Mouse (Mus musculus): ENCODE results near the gene Tesk1. TPM values are rescaled to one million over a fixed set of nuclear protein-coding genes. Genes with fewer than 3 reads are reported as not detected.
A peak's percentile ranks its signal among the peaks of the same experiment; 100 is the strongest.

The Tesk1 gene
- total RNA-seq, 1 experiment = 12.4 TPM

DNA sequence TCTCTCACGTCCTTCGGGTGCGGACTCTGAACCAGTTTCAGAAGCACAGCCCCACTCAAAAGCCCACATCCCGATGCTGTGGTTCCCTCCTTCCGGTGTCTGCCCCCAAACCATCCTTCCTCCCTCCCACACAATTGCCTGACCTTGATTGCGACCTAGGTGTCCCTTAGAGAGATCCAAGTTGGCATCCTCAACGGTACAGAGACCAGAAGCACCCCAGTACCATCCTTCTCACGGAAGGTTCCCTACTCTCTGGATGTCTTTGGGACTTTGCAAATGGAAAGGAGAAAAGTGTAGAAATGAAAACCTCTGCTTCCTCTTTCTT is 36.8 kb downstream of the Tesk1 start:
- no peaks in the 10 kb centered on the region for H3K36me3 ChIP-seq (ENCODE audit: control insufficient read depth, insufficient read depth, low read length, poor library complexity, severe bottlenecking)
- peak overlapping the region; percentile 56 for H3K9ac ChIP-seq (ENCODE audit: insufficient read depth, low read depth, low read length, poor library complexity, severe bottlenecking)
- TF ChIP-seq ZNF384 (IDR thresholded peaks at IDR 0.05; ENCODE audit: low read depth, low read length) = no peak
- no peak for TF ChIP-seq HCFC1 (IDR thresholded peaks at IDR 0.05; ENCODE audit: borderline replicate concordance, insufficient read depth, low read length)
- TF ChIP-seq CHD2 (IDR thresholded peaks at IDR 0.05; ENCODE audit: low read depth, low read length) = no peak
- no peak for TF ChIP-seq ZC3H11A (IDR thresholded peaks at IDR 0.05; ENCODE audit: borderline replicate concordance, low read depth, low read length)
- TF ChIP-seq MAFK (IDR thresholded peaks at IDR 0.05; ENCODE audit: insufficient read depth, low read depth, low read length) = no peak
- peak overlapping the region; percentile 41; the same call in 1 of the 2 replicates for H3K27ac ChIP-seq (ENCODE audit: insufficient read depth, low read depth, low read length, poor library complexity, severe bottlenecking)
- H3K9me3 ChIP-seq (ENCODE audit: control insufficient read depth, insufficient read depth, low read depth, low read length) = no peaks in the 10 kb centered on the region
- H3K4me1 ChIP-seq (ENCODE audit: control insufficient read depth in 2 of 2, insufficient read depth in 2 of 2, low read length in 2 of 2, poor library complexity in 1 of 2) = peaks cover 0 to 6% of the 10 kb centered on the region in 2 experiments; a peak in 2 of 4 replicates
- H3K4me3 ChIP-seq (ENCODE audit: insufficient read depth in 1 of 2, low read depth in 1 of 2, low read length in 2 of 2, poor library complexity in 1 of 2, severe bottlenecking in 1 of 2) = peak overlapping the region; percentile 48 to 67
- DNase-seq (ENCODE audit: low read depth, low spot score) = no peak
- in situ Hi-C loops (cut with MboI; ENCODE audit: low sequenced_read_pairs in 2 of 2, unreplicated experiment in 2 of 2) = no loop called here

DNA sequence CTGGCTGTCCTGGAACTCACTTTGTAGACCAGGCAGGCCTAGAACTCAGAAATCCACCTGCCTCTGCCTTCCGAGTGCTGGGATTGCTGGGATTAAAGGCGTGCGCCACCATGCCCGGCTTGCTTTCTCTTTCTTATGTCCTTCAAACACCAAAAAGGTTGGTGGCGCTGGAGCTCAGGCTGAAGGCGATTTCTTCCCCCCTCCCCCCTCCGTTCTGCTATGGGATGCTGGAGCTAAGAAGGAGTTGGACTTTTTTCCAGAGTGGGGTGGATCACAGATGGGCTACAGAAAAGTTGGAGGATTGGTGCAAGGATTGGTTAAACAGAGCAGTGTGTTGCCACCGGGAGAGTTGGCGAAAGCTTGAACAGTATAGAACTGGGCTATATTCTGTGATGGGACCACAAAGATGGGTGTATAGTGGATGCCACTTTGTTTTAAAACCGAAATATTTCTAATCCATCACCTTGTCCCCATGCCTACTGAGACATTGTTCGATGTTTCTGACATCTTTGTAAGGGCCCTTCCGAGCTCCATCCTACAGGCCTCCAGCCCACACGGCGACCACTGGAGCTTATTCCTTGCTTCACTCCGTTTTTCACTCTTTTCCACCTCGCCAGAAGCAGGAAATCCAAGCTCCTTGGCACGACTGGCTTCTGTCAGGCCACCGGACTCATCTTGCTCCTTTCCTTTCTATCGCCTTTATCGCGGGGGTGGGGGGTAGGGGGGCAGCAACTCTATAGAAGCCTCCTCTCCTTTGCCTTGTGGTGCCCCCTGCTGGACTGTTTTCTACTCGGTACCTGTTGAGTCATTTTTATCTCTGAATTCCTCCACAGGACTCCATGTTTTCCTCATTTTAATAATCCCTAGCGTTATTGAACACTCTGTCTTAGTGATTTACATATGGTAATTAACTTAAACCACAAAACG is 37.4 kb downstream of the Tesk1 start:
- no peaks in the 10 kb centered on the region for H3K9me3 ChIP-seq (ENCODE audit: control insufficient read depth, insufficient read depth, low read depth, low read length)

DNA sequence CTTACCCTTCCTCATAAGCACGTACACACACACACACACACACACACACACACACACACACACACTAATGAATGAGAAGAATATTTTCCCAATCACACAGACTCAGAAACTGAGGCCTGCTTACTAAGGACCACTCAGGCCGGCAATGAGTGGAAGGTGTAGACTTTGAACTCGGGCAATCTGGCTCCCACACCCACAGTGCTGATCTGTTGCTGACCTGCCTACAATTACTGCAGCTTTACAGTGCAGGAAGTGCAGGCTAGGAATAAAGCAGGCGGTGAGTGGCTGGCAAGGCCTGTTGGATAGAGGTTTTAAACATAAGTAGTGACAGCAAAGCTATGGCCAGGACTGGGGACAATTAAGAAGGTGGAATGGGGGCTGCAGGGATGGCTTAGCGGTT is 39.2 kb downstream of the Tesk1 start:
- Histone ChIP-seq H3K36me3 (ENCODE audit: control insufficient read depth, insufficient read depth, low read length, poor library complexity, severe bottlenecking) (no peaks in the 10 kb centered on the region), H3K9ac (ENCODE audit: insufficient read depth, low read depth, low read length, poor library complexity, severe bottlenecking) (no peak overlapping the region), H3K9me3 (ENCODE audit: control insufficient read depth, insufficient read depth, low read depth, low read length) (no peaks in the 10 kb centered on the region), H3K4me1 (ENCODE audit: control insufficient read depth in 2 of 2, insufficient read depth in 2 of 2, low read length in 2 of 2, poor library complexity in 1 of 2) (peaks cover 0 to 6% of the 10 kb centered on the region in 2 experiments; a peak in 2 of 4 replicates), H3K27ac (ENCODE audit: insufficient read depth, low read depth, low read length, poor library complexity, severe bottlenecking) (no peak overlapping the region), H3K4me3 (ENCODE audit: insufficient read depth in 1 of 2, low read depth in 1 of 2, low read length in 2 of 2, poor library complexity in 1 of 2, severe bottlenecking in 1 of 2) (no peak overlapping the region)
- in situ Hi-C loops (cut with MboI; ENCODE audit: low sequenced_read_pairs in 2 of 2, unreplicated experiment in 2 of 2) = no loop called here
- no peak for DNase-seq (ENCODE audit: low read depth, low spot score)
- TF ChIP-seq CHD2 (IDR thresholded peaks at IDR 0.05; ENCODE audit: low read depth, low read length) (no peak), ZNF384 (IDR thresholded peaks at IDR 0.05; ENCODE audit: low read depth, low read length) (no peak), HCFC1 (IDR thresholded peaks at IDR 0.05; ENCODE audit: borderline replicate concordance, insufficient read depth, low read length) (no peak), MAFK (IDR thresholded peaks at IDR 0.05; ENCODE audit: insufficient read depth, low read depth, low read length) (no peak), ZC3H11A (IDR thresholded peaks at IDR 0.05; ENCODE audit: borderline replicate concordance, low read depth, low read length) (no peak)

More for the DNA sequence above, 37.4 kb downstream of the Tesk1 start:
- TF ChIP-seq CHD2 (IDR thresholded peaks at IDR 0.05; ENCODE audit: low read depth, low read length) (no peak), HCFC1 (IDR thresholded peaks at IDR 0.05; ENCODE audit: borderline replicate concordance, insufficient read depth, low read length) (no peak), ZC3H11A (IDR thresholded peaks at IDR 0.05; ENCODE audit: borderline replicate concordance, low read depth, low read length) (no peak), ZNF384 (IDR thresholded peaks at IDR 0.05; ENCODE audit: low read depth, low read length) (no peak), MAFK (IDR thresholded peaks at IDR 0.05; ENCODE audit: insufficient read depth, low read depth, low read length) (no peak)
- in situ Hi-C loops (cut with MboI; ENCODE audit: low sequenced_read_pairs in 2 of 2, unreplicated experiment in 2 of 2) = no loop called here
- Histone ChIP-seq H3K9ac (ENCODE audit: insufficient read depth, low read depth, low read length, poor library complexity, severe bottlenecking) (peak overlapping the region; percentile 66), H3K27ac (ENCODE audit: insufficient read depth, low read depth, low read length, poor library complexity, severe bottlenecking) (no peak overlapping the region), H3K36me3 (ENCODE audit: control insufficient read depth, insufficient read depth, low read length, poor library complexity, severe bottlenecking) (no peaks in the 10 kb centered on the region), H3K4me3 (ENCODE audit: insufficient read depth in 1 of 2, low read depth in 1 of 2, low read length in 2 of 2, poor library complexity in 1 of 2, severe bottlenecking in 1 of 2) (no peak overlapping the region), H3K4me1 (ENCODE audit: control insufficient read depth in 2 of 2, insufficient read depth in 2 of 2, low read length in 2 of 2, poor library complexity in 1 of 2) (peaks cover 0 to 6% of the 10 kb centered on the region in 2 experiments; a peak in 2 of 4 replicates)
- peak; percentile 57 for DNase-seq (ENCODE audit: low read depth, low spot score)

DNA sequence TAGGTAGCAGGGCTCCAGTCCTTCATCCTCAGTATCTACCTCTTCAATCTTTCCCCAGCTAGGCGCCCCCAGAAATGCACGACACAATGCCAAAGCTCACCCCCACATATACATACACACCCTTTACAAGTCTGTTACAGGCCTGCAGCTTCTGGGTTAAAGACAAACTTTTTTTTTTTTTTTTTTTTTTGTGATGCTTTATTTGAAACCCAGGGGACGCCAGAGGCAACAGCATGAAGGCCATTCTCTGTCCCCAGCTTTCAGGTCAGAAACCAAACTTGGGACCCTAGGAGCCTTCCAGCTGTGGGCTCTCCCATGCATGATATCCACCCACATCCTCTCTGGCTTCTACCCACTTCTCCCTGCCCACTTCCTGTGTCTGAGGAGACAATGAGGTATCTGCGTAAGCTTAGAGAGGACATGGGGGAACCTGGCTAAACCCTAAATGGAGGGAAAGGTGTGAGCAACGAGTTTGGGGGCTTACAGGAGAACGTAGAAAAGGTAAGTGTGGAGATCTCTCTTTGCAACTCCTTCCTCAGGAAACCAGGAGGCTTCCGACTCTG is 40.2 kb downstream of the Tesk1 start:
- Histone ChIP-seq H3K36me3 (ENCODE audit: control insufficient read depth, insufficient read depth, low read length, poor library complexity, severe bottlenecking) (no peaks in the 10 kb centered on the region), H3K4me3 (ENCODE audit: insufficient read depth in 1 of 2, low read depth in 1 of 2, low read length in 2 of 2, poor library complexity in 1 of 2, severe bottlenecking in 1 of 2) (no peak overlapping the region), H3K27ac (ENCODE audit: insufficient read depth, low read depth, low read length, poor library complexity, severe bottlenecking) (no peak overlapping the region), H3K9ac (ENCODE audit: insufficient read depth, low read depth, low read length, poor library complexity, severe bottlenecking) (no peak overlapping the region), H3K9me3 (ENCODE audit: control insufficient read depth, insufficient read depth, low read depth, low read length) (no peaks in the 10 kb centered on the region), H3K4me1 (ENCODE audit: control insufficient read depth in 2 of 2, insufficient read depth in 2 of 2, low read length in 2 of 2, poor library complexity in 1 of 2) (peaks cover 0 to 6% of the 10 kb centered on the region in 2 experiments; a peak in 2 of 4 replicates)
- DNase-seq (ENCODE audit: low read depth, low spot score) = no peak
- no peak for TF ChIP-seq MAFK (IDR thresholded peaks at IDR 0.05; ENCODE audit: insufficient read depth, low read depth, low read length)
- peak; percentile 53 for TF ChIP-seq ZNF384 (IDR thresholded peaks at IDR 0.05; ENCODE audit: low read depth, low read length)
- in situ Hi-C loops (cut with MboI; ENCODE audit: low sequenced_read_pairs in 2 of 2, unreplicated experiment in 2 of 2) = no loop called here

Data from ES-E14 (cell line).